Mouse (Mus musculus): ENCODE data around the gene Gm45140. TPM values are rescaled to one million over a fixed set of nuclear protein-coding genes. Genes with fewer than 3 reads are reported as not detected.

The Gm45140 gene
- polyA plus RNA-seq, 1 experiment from 2014 or later = 1.9 TPM

DNA sequence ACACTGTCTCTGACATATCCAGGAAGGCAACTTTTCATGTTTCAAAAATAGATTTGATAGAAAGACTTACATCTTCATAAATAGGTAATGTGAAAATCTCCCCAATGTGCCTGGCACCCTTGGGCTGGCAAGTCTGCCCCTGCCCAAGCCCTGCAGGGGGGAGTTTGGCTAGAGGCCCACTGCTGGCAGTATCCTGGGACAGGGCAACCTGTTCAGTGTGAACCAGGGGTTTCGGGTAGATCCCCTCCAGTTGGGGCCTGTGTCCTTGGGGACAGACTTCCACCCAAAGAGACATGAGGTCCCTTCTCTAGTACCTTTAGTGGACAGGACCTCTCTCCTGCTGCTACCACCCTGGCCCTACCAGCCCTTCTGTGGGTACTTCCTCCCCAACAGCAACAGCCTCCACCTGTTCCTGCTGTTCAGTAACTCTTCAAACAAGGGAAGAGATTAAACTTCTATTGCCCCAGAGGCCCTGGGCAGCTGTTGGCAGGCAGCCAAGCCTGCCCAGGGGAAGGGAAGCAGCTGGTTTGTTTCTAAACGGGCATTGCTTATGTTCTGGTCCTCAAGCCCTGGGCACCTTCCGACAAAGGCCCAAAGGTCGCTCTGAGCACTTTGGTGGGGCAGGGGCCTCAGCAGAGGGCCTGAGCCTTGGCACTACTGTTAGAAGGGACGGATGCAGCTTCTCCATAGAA is 46.6 kb downstream of the Gm45140 start:
- Histone ChIP-seq H3K4me1 (ENCODE audit: control insufficient read depth, insufficient read depth, low read length) (peaks cover 3% of the 10 kb centered on the region; the same call in 1 of the 2 replicates), H3K4me2 (ENCODE audit: low read depth, low read length) (no peak overlapping the region), H3K9me3 (ENCODE audit: control insufficient read depth, low read length) (no peaks in the 10 kb centered on the region), H3K4me3 (ENCODE audit: low read depth, low read length) (no peak overlapping the region), H3K27me3 (ENCODE audit: control insufficient read depth, insufficient read depth, low read length) (no peaks in the 10 kb centered on the region), H3K27ac (ENCODE audit: low read depth, low read length) (no peak overlapping the region), H3K36me3 (ENCODE audit: control insufficient read depth, insufficient read depth, low read length) (peaks cover 9% of the 10 kb centered on the region; the same call in 1 of the 2 replicates), H3K9ac (replicated peaks; ENCODE audit: low read depth, low read length) (no peak overlapping the region)
- ATAC-seq (ENCODE audit: low read depth) = peak; percentile 24; the same call in 1 of the 2 replicates
- 30% methylated on average over 5 of the region's 5 CpGs for WGBS

DNA sequence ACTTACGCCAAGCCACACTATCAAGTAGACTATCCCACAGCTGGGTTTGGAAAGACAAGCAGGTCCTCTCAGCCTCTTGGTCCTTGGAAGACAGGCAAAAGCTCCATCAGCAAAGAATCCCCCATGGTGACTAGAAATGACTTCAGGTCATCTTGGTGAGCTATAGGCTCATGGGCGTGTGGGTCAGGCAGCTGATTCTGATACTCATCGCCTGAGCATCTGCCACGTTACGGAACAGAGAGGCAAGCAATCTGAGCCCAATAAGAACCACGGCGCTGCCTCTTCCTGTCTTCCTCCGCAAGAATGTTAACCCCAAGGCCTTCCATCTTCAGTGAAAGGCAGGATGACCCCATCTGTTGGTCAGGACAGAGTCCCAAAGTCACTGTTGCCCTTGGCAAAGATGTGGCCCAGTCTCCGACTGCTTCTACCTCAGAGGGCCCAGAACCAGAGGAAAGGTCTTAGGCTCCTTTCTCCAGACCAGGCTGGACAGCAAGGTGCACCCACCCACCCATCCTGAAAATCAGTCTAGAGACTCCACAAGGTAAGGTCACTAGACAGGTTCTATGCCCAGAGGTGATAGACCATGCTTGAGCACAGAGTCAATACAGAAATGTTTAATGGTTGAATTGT is 47.2 kb downstream of the Gm45140 start:
- Histone ChIP-seq H3K4me1 (ENCODE audit: control insufficient read depth, insufficient read depth, low read length) (peaks cover 3% of the 10 kb centered on the region; the same call in 1 of the 2 replicates), H3K36me3 (ENCODE audit: control insufficient read depth, insufficient read depth, low read length) (peaks cover 9% of the 10 kb centered on the region; the same call in 1 of the 2 replicates), H3K9me3 (ENCODE audit: control insufficient read depth, low read length) (no peaks in the 10 kb centered on the region), H3K4me3 (ENCODE audit: low read depth, low read length) (no peak overlapping the region), H3K27me3 (ENCODE audit: control insufficient read depth, insufficient read depth, low read length) (no peaks in the 10 kb centered on the region), H3K27ac (ENCODE audit: low read depth, low read length) (no peak overlapping the region), H3K9ac (replicated peaks; ENCODE audit: low read depth, low read length) (no peak overlapping the region), H3K4me2 (ENCODE audit: low read depth, low read length) (no peak overlapping the region)
- no peak for ATAC-seq (ENCODE audit: low read depth)
- 94% methylated on average over 9 of the region's 9 CpGs for WGBS

DNA sequence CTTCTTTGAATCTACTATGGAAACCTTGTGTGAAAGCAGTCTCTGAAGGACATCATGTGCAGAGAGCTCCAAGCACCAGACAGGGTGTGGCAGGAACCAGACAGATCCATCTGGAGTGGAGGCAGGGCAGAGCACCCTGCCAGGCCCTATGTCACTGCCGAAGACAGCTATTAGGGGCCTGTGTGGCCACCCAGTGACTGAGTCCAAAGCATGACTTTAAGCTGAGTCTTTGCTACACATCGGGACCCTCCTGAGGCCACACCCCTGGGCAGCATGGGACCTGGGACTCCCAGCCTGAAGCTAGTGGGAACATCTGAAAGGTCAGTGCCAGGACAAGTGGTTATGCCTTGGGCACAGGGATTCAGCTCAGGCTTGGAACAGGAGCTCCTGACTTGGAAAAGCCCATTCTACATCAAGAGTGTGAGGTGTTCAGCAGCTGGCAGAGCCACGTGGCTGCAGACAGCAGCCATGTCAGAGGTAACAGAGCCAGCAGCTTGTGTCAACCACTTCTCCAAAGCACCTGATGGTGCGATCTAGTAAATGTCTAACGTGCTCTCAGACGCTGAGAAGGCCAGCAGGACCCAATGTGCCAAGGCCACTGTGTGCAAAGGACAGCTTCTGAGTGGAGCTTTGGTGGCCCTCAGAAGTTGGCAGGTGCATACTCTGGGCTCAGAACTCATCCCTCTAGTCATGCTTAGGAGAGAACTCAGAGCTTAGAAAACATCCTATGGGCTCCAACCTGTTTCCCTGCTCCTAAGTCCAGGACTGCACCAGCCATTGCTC is 48.3 kb downstream of the Gm45140 start:
- H3K27me3 ChIP-seq (ENCODE audit: control insufficient read depth, insufficient read depth, low read length) = no peaks in the 10 kb centered on the region
- WGBS = 86% methylated on average over 6 of the region's 6 CpGs
- H3K9me3 ChIP-seq (ENCODE audit: control insufficient read depth, low read length) = no peaks in the 10 kb centered on the region
- H3K4me3 ChIP-seq (ENCODE audit: low read depth, low read length) = no peak overlapping the region
- H3K4me1 ChIP-seq (ENCODE audit: control insufficient read depth, insufficient read depth, low read length) = peaks cover 3% of the 10 kb centered on the region; the same call in 1 of the 2 replicates
- ATAC-seq (ENCODE audit: low read depth) = no peak
- no peak overlapping the region for H3K4me2 ChIP-seq (ENCODE audit: low read depth, low read length)
- H3K9ac ChIP-seq (replicated peaks; ENCODE audit: low read depth, low read length) = no peak overlapping the region
- H3K36me3 ChIP-seq (ENCODE audit: control insufficient read depth, insufficient read depth, low read length) = peaks cover 9% of the 10 kb centered on the region; the same call in 1 of the 2 replicates
- no peak overlapping the region for H3K27ac ChIP-seq (ENCODE audit: low read depth, low read length)

DNA sequence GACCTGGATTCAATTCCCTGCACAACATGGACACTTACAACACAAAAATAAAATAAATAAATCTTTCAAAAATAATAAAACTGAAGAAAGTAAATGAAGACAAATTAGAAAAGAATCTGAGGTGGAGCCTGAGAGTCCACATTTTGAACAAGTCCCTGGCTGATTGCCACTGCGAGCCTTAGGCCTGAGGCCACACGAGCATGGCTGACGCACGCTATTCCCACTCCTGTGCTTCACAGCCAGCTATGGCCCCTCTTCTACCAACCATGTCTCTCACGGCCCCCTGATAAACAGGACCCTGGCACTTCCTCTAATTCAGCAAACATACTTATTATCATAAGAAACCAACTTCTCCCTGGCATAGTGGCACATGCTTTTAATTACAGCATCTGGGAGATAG is 49.0 kb downstream of the Gm45140 start:
- no peaks in the 10 kb centered on the region for H3K27me3 ChIP-seq (ENCODE audit: control insufficient read depth, insufficient read depth, low read length)
- 0 out of 2 replicates have a peak, but pooled peaks cover 3% of the 10 kb centered on the region for H3K36me3 ChIP-seq (ENCODE audit: control insufficient read depth, insufficient read depth, low read length)
- no peak overlapping the region for H3K4me2 ChIP-seq (ENCODE audit: low read depth, low read length)
- H3K9me3 ChIP-seq (ENCODE audit: control insufficient read depth, low read length) = no peaks in the 10 kb centered on the region
- no peak for ATAC-seq (ENCODE audit: low read depth)
- no peak overlapping the region for H3K27ac ChIP-seq (ENCODE audit: low read depth, low read length)
- H3K4me1 ChIP-seq (ENCODE audit: control insufficient read depth, insufficient read depth, low read length) = peaks cover 3% of the 10 kb centered on the region; the same call in 1 of the 2 replicates
- WGBS = 82% methylated on average over 5 of the region's 5 CpGs
- no peak overlapping the region for H3K9ac ChIP-seq (replicated peaks; ENCODE audit: low read depth, low read length)
- H3K4me3 ChIP-seq (ENCODE audit: low read depth, low read length) = no peak overlapping the region

DNA sequence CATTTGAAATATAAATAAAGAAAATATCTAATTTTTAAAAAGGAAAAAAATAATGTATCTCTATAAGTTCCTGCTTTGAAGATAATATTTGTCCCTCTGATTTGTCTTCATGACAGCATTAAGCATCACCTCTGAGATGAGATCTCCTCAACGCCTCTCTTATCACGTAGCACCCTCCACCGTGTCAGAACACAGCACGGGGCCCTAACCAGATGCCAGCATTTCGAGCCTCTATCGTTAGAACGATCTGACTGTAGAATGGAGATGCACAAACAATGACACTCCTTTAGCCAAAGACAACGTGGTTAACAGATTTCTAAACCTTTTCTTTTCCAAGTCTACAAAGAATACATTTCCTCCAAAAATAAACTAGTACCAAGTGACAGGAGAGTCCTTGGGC is 51.6 kb downstream of the Gm45140 start:
- ATAC-seq (ENCODE audit: low read depth) = no peak
- Histone ChIP-seq H3K27ac (ENCODE audit: low read depth, low read length) (no peak overlapping the region), H3K27me3 (ENCODE audit: control insufficient read depth, insufficient read depth, low read length) (no peaks in the 10 kb centered on the region), H3K4me1 (ENCODE audit: control insufficient read depth, insufficient read depth, low read length) (no peaks in the 10 kb centered on the region), H3K4me2 (ENCODE audit: low read depth, low read length) (no peak overlapping the region), H3K36me3 (ENCODE audit: control insufficient read depth, insufficient read depth, low read length) (no peaks in the 10 kb centered on the region), H3K9ac (replicated peaks; ENCODE audit: low read depth, low read length) (no peak overlapping the region), H3K4me3 (ENCODE audit: low read depth, low read length) (no peak overlapping the region), H3K9me3 (ENCODE audit: control insufficient read depth, low read length) (no peaks in the 10 kb centered on the region)
- WGBS = 79% methylated on average over 8 of the region's 8 CpGs

DNA sequence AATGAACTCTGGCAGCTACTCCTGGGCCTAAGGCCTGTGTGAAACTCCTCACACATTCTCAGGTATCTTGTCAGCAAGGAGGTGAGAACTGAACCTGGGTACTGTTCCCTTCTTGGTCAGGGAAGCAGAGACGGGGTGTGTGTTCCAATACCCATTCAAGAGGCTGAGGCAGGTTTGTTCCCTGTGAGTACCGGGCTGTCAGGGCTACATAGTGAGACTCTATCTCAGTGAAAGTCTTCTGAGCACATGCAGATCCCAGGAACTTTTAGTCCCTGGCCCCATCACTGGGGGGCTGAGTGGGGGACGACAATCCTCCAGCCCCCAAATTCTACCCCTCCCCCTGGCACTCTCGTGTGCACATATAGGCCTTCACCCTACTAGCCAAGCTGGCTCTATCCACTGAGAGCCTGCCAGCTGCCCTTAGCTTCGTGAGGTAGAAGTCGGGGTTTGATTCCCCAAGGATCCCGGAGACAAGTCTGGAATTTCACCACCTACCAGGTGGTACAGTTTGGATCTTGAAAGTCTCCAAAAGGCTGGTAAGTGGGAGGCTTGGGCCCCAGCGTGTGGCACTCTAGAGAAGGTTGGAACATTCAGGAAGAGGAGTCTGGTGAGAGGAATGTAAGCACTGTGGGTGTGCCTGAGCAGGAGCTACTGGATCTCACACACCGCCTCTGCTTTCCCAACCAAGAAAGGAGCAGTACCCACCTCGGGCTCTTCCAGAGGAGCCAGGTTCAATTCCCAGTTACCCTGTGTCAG is 54.9 kb downstream of the Gm45140 start:
- H3K36me3 ChIP-seq (ENCODE audit: control insufficient read depth, insufficient read depth, low read length) = no peaks in the 10 kb centered on the region
- no peaks in the 10 kb centered on the region for H3K9me3 ChIP-seq (ENCODE audit: control insufficient read depth, low read length)
- H3K27me3 ChIP-seq (ENCODE audit: control insufficient read depth, insufficient read depth, low read length) = no peaks in the 10 kb centered on the region
- H3K4me3 ChIP-seq (ENCODE audit: low read depth, low read length) = no peak overlapping the region
- H3K4me2 ChIP-seq (ENCODE audit: low read depth, low read length) = no peak overlapping the region
- no peak for ATAC-seq (ENCODE audit: low read depth)
- H3K4me1 ChIP-seq (ENCODE audit: control insufficient read depth, insufficient read depth, low read length) = no peaks in the 10 kb centered on the region
- no peak overlapping the region for H3K27ac ChIP-seq (ENCODE audit: low read depth, low read length)
- no peak overlapping the region for H3K9ac ChIP-seq (replicated peaks; ENCODE audit: low read depth, low read length)
- WGBS = 83% methylated on average over 10 of the region's 10 CpGs

DNA sequence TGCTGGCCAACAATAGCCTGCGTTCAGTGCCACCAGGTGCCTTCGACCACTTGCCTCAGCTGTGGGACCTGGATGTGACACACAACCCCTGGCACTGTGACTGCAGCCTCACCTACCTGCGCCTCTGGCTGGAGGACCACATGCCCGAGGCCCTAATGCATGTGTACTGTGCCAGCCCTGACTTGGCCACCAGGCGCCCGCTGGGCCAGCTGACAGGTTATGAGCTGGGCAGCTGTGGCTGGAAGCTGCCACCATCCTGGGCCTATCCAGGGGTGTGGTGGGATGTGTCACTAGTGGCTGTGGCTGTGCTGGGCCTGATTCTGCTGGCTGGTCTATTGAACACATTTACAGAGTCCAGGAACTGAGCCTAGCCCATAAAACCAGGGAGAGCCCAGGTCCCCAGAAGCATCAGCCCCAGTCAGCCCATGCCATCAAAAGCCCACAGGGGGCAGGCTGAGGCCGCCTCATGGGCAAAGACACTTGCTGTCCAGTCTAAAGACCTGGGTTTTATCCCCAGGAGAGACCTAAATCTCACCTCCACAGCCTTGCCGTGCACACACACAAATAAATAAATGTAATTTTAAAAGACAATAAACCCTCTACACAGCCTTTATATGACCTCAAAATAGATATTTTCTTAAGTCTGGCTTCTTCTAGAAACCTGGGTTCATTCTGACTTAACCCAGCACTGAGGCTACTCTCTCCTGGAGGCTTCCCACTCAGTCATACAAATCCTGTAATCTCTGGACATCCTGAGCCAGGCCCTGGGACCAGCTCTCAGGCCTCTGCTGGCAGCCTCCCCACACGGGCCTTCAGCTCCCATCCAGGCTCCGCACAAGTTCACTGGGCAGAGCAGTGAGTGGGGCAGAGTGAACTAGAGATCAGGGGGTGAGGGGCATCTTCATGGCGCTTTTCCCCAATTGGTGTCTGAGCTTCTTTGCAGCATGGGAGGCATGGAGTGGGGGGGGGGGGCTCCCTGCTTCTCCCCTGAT is 56.1 kb downstream of the Gm45140 start:
- no peak overlapping the region for H3K9ac ChIP-seq (replicated peaks; ENCODE audit: low read depth, low read length)

More for the DNA sequence above, 56.1 kb downstream of the Gm45140 start:
- Histone ChIP-seq H3K27me3 (ENCODE audit: control insufficient read depth, insufficient read depth, low read length) (no peaks in the 10 kb centered on the region), H3K9me3 (ENCODE audit: control insufficient read depth, low read length) (no peaks in the 10 kb centered on the region), H3K36me3 (ENCODE audit: control insufficient read depth, insufficient read depth, low read length) (no peaks in the 10 kb centered on the region), H3K4me2 (ENCODE audit: low read depth, low read length) (no peak overlapping the region), H3K4me3 (ENCODE audit: low read depth, low read length) (no peak overlapping the region), H3K4me1 (ENCODE audit: control insufficient read depth, insufficient read depth, low read length) (no peaks in the 10 kb centered on the region), H3K27ac (ENCODE audit: low read depth, low read length) (no peak overlapping the region)
- ATAC-seq (ENCODE audit: low read depth) = no peak
- 81% methylated on average over 11 of the region's 11 CpGs for WGBS
